ENCODE assay signal across 33 mouse cellular contexts in the genomic region with DNA sequence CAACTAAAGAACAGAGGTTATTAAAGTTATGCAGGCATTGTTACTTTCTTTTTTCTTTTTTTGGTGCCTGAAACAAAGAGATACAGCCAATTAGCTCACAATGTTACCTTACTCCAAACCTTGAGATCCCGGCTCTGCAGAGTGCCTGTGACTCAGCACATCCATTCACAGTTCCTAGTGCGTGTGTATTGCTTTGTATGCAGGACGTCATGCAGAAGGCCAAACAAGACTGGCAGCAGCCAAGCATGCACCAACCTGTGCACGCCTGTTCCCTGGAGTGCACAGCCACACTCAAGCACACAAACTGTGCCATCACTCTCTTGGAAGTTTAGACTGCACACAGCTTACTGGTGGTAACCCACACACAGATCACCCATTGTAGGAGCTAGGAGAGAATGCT. TPM values are rescaled to one million over a fixed set of nuclear protein-coding genes. Genes with fewer than 3 reads are reported as not detected.
DNase-seq lines count a peak whose midpoint lies in the region; ATAC-seq and TF ChIP-seq lines count a peak whose summit lies in the region.
"Had no signal": no experiment of that assay in that cellular context is flagged by ENCODE, and none has a peak within 500 bp of the region (broad histone marks: within the 10 kb centered on the region; RNA-seq: fewer than 3 reads in every experiment).

No protein-coding gene starts in this region.

- ATAC-seq in megakaryocyte-erythroid progenitor cell, adult 5-6 weeks (replicated peaks; ENCODE audit: low FRiP score, low TSS enrichment, poor library complexity, severe bottlenecking), result 0 out of 2 replicates have a peak, but pooled peaks have one; percentile 39
- no peak; the same call in 1 of the 2 replicates for ATAC-seq in stomach, postnatal 0 days (ENCODE audit: low FRiP score, low TSS enrichment)
- ATAC-seq in intestine, postnatal 0 days, result no peak
- ATAC-seq: activated CD4-positive, CD25-positive, alpha-beta regulatory T cell, adult 4 months; forebrain, embryonic 14.5 days; forebrain, postnatal 0 days; hindbrain, embryonic 16.5 days had no signal

- H3K27ac ChIP-seq in stomach, postnatal 0 days (replicated peaks), result peak overlapping the region; percentile 24
- H3K27ac ChIP-seq in intestine, postnatal 0 days (ENCODE audit: low read depth, low read length), result no peak overlapping the region
- H3K27ac ChIP-seq: embryonic facial prominence, embryonic 10.5 days; embryonic facial prominence, embryonic 13.5 days; gastrocnemius, adult 2 months; heart, embryonic 15.5 days; hindbrain, embryonic 10.5 days; hindbrain, embryonic 13.5 days had no signal

- TF ChIP-seq POLR2A in brain, embryonic 14.5 days (IDR thresholded peaks at IDR 0.05; ENCODE audit: borderline replicate concordance, extremely low read depth, insufficient read depth, insufficient read length, poor library complexity, severe bottlenecking), result no peak

- no peaks in the 10 kb centered on the region for H3K4me1 ChIP-seq in stomach, postnatal 0 days (replicated peaks; ENCODE audit: control insufficient read depth, insufficient read depth)
- no peaks in the 10 kb centered on the region for H3K4me1 ChIP-seq in intestine, postnatal 0 days (replicated peaks; ENCODE audit: control insufficient read depth, insufficient read depth, low read length)
- H3K4me1 ChIP-seq: embryonic facial prominence, embryonic 10.5 days; heart, embryonic 12.5 days; heart, embryonic 15.5 days; hindbrain, embryonic 13.5 days had no signal

- no peaks in the 10 kb centered on the region for H3K27me3 ChIP-seq in stomach, postnatal 0 days (ENCODE audit: control insufficient read depth, insufficient read depth, low read length)
- H3K27me3 ChIP-seq in intestine, postnatal 0 days (replicated peaks; ENCODE audit: control insufficient read depth, insufficient read depth, low read length), result no peaks in the 10 kb centered on the region
- H3K27me3 ChIP-seq: CH12.LX; embryonic facial prominence, embryonic 13.5 days; heart, embryonic 12.5 days; hindbrain, embryonic 13.5 days had no signal

- DNase-seq in testis, postnatal 14 days (ENCODE audit: low spot score), result peak; percentile 29
- no peak for DNase-seq in testis, postnatal 10 days (ENCODE audit: low spot score)
- DNase-seq in brain, embryonic 14.5 days (ENCODE audit: low read depth), result peak; percentile 28
- no peak for DNase-seq in stomach, postnatal 0 days (ENCODE audit: low spot score)
- no peak for DNase-seq in spleen, adult 12 weeks (ENCODE audit: low spot score)
- no peak for DNase-seq in yolk sac, embryonic 10.5 days (ENCODE audit: low spot score)
- DNase-seq: adrenal gland, postnatal 10 days; B cell, adult 2 months; cerebellum, adult 11-12 months; cerebellum, adult 8-10 months; cerebellum, postnatal 10 days; cerebellum, postnatal 36 days; embryo, embryonic 11 days; forebrain, postnatal 0 days; gastrocnemius, adult 2 months; gastrocnemius, postnatal 25 days; heart, adult 18-20 months; heart, postnatal 10 days; heart, postnatal 36 days had no signal

- WGBS in stomach, postnatal 0 days, result 67% methylated on average over 4 of the region's 4 CpGs
- WGBS in intestine, postnatal 0 days, result 77% methylated on average over 4 of the region's 4 CpGs

- H3K4me2 ChIP-seq in stomach, postnatal 0 days (replicated peaks; ENCODE audit: low read depth), result no peak overlapping the region
- H3K4me2 ChIP-seq in intestine, postnatal 0 days (replicated peaks; ENCODE audit: low read depth), result no peak overlapping the region
- H3K4me2 ChIP-seq: embryonic facial prominence, embryonic 13.5 days; heart, embryonic 12.5 days; heart, embryonic 15.5 days; hindbrain, embryonic 13.5 days had no signal

- H3K9me3 ChIP-seq in stomach, postnatal 0 days (ENCODE audit: control insufficient read depth, low read length), result no peaks in the 10 kb centered on the region
- H3K9me3 ChIP-seq in intestine, postnatal 0 days (ENCODE audit: control insufficient read depth), result no peaks in the 10 kb centered on the region
- H3K9me3 ChIP-seq: embryonic facial prominence, embryonic 10.5 days; embryonic facial prominence, embryonic 13.5 days; forebrain, embryonic 10.5 days; heart, embryonic 12.5 days; heart, embryonic 15.5 days; hindbrain, embryonic 10.5 days; hindbrain, embryonic 13.5 days had no signal

- H3K9ac ChIP-seq in stomach, postnatal 0 days (ENCODE audit: low read length), result no peak overlapping the region
- no peak overlapping the region for H3K9ac ChIP-seq in intestine, postnatal 0 days (ENCODE audit: low read depth, low read length)
- H3K9ac ChIP-seq: embryonic facial prominence, embryonic 13.5 days; forebrain, postnatal 0 days; heart, embryonic 12.5 days; heart, embryonic 15.5 days; hindbrain, embryonic 13.5 days had no signal

- no peaks in the 10 kb centered on the region for H3K36me3 ChIP-seq in stomach, postnatal 0 days (ENCODE audit: control insufficient read depth, insufficient read depth, low read length)
- H3K36me3 ChIP-seq in intestine, postnatal 0 days (ENCODE audit: control insufficient read depth, insufficient read depth), result no peaks in the 10 kb centered on the region
- H3K36me3 ChIP-seq: embryonic facial prominence, embryonic 10.5 days; embryonic facial prominence, embryonic 13.5 days; forebrain, embryonic 10.5 days; heart, embryonic 12.5 days; heart, embryonic 15.5 days; hindbrain, embryonic 10.5 days; hindbrain, embryonic 13.5 days had no signal

- no peak overlapping the region for H3K4me3 ChIP-seq in stomach, postnatal 0 days (ENCODE audit: low read depth, low read length)
- no peak overlapping the region for H3K4me3 ChIP-seq in intestine, postnatal 0 days (ENCODE audit: low read depth, low read length)
- H3K4me3 ChIP-seq: embryonic facial prominence, embryonic 10.5 days; embryonic facial prominence, embryonic 13.5 days; forebrain, embryonic 10.5 days; gastrocnemius, adult 2 months; heart, embryonic 12.5 days; heart, embryonic 15.5 days; hindbrain, embryonic 10.5 days; hindbrain, embryonic 13.5 days had no signal

- TF ChIP-seq EP300 in stomach, postnatal 0 days (optimal IDR thresholded peaks at IDR 0.05), result no peak

- no peak for TF ChIP-seq CTCF in brain, embryonic 14.5 days (IDR thresholded peaks at IDR 0.05; ENCODE audit: borderline replicate concordance, extremely low read depth, insufficient read depth, insufficient read length)
- TF ChIP-seq CTCF in stomach, postnatal 0 days (IDR thresholded peaks at IDR 0.05; ENCODE audit: low read depth), result no peak
- no peak for TF ChIP-seq CTCF in intestine, postnatal 0 days (IDR thresholded peaks at IDR 0.05; ENCODE audit: low read depth)

RNA-seq across cellular contexts. Expression of a gene that starts 12.3 kb away (rescaled TPM):
- 3.1 and 3.9 TPM in 2 replicates for polyA plus RNA-seq in brain, embryonic 14.5 days (2012; rRNA removed)
- not detected in 2 replicates for total RNA-seq in megakaryocyte-erythroid progenitor cell, adult 5-6 weeks (2014; fragmentation: Nextera tagmentation)
- total RNA-seq in megakaryocyte-erythroid progenitor cell, adult 5-6 weeks (2017), result 0.27 TPM in 1 of 2 replicates, not detected in the other
- polyA plus RNA-seq in stomach, postnatal 0 days (2015; fragmentation: Nextera tagmentation; extraction: Ambion mirVana), result 2.1 and 2.3 TPM in 2 replicates
- 1.2 and 1.3 TPM in 2 replicates for polyA plus RNA-seq in intestine, postnatal 0 days (2015; fragmentation: Nextera tagmentation; extraction: Ambion mirVana)
- total RNA-seq: gastrocnemius, adult 2 months; gastrocnemius, postnatal 25 days; heart, adult 18-20 months; heart, postnatal 10 days; heart, postnatal 36 days; MEL had no signal

RNA-seq across cellular contexts. Expression of a gene that starts 35.2 kb away (rescaled TPM):
- polyA plus RNA-seq in brain, embryonic 14.5 days (2012; rRNA removed), result 156 and 199 TPM in 2 replicates
- 55.4 and 85.9 TPM in 2 replicates for total RNA-seq in megakaryocyte-erythroid progenitor cell, adult 5-6 weeks (2014; fragmentation: Nextera tagmentation)
- 77.5 and 85.3 TPM in 2 replicates for total RNA-seq in megakaryocyte-erythroid progenitor cell, adult 5-6 weeks (2017)
- 93.3 and 112 TPM in 2 replicates for polyA plus RNA-seq in stomach, postnatal 0 days (2015; fragmentation: Nextera tagmentation; extraction: Ambion mirVana)
- 115 and 123 TPM in 2 replicates for polyA plus RNA-seq in intestine, postnatal 0 days (2015; fragmentation: Nextera tagmentation; extraction: Ambion mirVana)

RNA-seq across cellular contexts. Expression of a gene that starts 44.0 kb away (rescaled TPM):
- 456 and 548 TPM in 2 replicates for polyA plus RNA-seq in brain, embryonic 14.5 days (2012; rRNA removed)
- total RNA-seq in megakaryocyte-erythroid progenitor cell, adult 5-6 weeks (2014; fragmentation: Nextera tagmentation), result 2,590 and 2,648 TPM in 2 replicates
- 3,531 and 3,679 TPM in 2 replicates for total RNA-seq in megakaryocyte-erythroid progenitor cell, adult 5-6 weeks (2017)
- 742 and 777 TPM in 2 replicates for polyA plus RNA-seq in stomach, postnatal 0 days (2015; fragmentation: Nextera tagmentation; extraction: Ambion mirVana)
- 500 and 505 TPM in 2 replicates for polyA plus RNA-seq in intestine, postnatal 0 days (2015; fragmentation: Nextera tagmentation; extraction: Ambion mirVana)

Comparison
In these comparisons a context has a peak if more than half of its experiments do, and no peak if none do; other contexts are left out.
1. DNase-seq: peak in testis, postnatal 14 days (single experiment) and brain, embryonic 14.5 days (single experiment); none in testis, postnatal 10 days (single experiment), stomach, postnatal 0 days (single experiment), spleen, adult 12 weeks (single experiment) and yolk sac, embryonic 10.5 days (single experiment).